Mouse (Mus musculus) liver, embryonic 18 days (tissue): Measurements from ENCODE around the gene Eral1. TPM values are rescaled to one million over a fixed set of nuclear protein-coding genes. Genes with fewer than 3 reads are reported as not detected.

Experiments used
- polyA plus RNA-seq: library from polyadenylated mRNA; depleted of rRNA; stranded (reverse); fragments of >200 nt; gene quantifications from 2 replicates; pipeline ENCODE4 v1.2.3, GENCODE M21; 2012; rRNA removed

The Eral1 gene
- 10.4 and 11.1 TPM in 2 replicates for polyA plus RNA-seq

DNA sequence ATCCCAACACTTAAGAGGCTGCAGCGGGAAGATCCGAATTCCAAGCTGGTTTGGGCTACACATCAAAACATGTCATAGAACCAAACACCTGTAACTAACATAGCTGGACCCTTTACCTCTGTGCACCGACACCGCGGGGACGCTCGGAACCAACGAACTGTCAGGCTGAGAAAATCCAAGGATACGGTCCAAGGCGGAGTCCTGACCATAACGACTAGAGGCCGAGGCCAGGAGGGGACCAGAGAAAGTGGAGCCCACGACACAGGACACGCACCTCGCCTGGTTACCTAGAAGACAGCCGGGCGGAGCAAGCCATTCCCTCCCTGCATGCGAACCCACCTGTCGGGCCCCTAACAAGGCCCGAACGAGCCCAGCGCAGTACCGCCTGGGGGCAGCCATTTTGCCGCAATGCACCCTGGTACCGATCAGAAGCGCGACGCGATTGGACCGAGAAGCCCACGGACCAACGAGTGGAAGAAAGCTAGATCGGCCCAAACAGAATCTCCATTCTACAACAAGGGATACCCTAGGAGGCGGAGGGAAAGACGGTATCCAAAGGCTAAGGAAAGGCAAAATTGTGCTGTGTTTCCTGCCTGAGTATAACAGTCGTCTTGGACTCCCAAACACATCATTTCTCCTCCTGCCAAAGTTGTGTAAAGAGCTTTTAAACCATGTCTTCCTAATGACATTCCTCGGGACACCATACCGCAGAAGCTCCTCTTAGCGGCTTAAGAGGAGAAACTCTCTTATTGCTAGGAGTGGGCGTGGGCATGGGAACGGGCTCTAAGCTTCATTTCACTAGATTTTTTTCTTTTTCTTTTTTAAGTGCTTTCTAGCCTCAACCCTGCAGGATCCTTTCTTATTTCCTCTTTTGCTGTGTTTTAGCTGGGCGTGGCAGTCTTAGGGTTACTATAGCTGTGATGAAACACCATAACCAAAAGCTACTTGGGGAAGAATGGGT lies at the start of gene Eral1:
Gene Eral1 (minus strand): TSS at position 423 of the 961 bp plus-strand sequence.

DNA sequence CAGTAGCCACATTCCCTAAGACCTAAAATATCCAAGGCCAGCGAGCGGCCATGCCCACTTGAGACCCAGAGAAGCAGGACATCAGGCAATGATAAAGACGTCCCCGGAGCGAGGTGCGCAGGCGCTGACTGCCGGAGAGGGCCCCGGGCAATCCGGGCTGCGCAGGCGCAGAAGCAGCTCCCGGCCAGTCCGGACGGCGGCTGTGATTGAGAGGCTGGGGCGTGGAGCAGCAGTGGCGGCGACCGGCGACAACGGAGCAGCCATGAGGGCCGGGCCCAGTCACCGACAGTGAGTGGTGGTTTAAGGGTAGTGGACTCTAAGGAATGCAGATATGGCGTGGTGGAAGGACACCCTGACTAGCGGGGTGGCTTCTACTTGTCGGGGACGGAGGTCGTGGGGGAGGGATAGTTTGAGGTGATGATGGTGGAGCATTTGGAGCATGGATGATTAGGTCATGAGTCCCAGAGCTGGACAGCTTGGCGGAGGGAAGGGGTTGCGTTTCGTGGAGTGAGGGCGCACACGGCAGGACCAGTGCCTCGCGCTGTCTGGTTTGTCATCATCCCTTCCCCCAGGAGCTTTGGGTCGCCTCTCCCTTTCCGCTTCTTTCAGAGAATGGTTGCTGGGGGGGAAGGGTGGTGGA lies 14.4 kb upstream of the Eral1 start, which contains the start of gene Fam222b:
Gene Fam222b (plus strand): TSS at position 157 of the 640 bp plus-strand sequence.

DNA sequence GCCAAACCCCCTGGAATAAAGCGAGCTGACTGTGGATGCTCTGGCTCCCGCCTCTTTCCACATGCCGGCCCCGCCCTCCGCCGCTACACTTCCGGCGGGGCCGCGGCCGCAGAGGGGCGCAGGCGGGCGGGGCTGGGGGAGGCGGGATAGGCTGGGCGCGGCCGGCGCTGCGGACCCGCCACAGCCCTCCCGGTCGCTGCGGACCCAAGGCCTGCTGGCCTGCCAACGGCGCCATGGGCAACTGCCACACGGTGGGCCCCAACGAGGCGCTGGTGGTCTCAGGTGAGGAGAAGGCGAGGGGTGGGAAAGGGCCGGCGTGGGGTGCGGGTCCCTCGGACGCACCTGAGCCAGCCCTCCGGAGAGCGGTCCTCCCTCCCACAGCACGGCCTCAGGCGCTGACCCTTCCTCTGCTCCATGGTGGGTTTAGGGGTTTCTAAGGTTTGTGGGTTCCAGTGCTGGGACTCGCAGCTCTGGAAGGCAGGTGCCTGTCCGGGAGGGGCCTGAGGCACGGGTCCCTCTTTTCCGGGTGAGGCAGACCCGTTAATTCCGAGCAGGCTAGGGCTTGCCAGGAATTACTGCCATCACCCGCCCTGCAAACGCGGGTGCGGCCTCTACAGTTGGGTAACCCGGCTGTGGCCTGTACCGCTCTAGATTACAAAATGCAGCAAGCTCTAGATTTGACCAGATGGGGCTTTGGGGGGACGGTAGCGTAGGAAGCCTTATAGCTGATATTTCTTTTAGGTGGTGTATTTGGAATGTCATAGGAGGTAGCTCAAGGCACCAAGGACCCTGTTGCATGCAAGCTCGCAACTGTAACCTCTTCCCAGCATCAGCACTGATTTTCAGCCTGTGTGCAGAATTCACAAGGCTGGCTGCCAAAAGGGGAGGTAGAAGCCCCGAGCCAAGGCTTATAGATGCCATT lies 42.1 kb downstream of the Eral1 start, which contains the start of gene Flot2:
Gene Flot2 (plus strand): TSS at position 101 of the 922 bp plus-strand sequence.

DNA sequence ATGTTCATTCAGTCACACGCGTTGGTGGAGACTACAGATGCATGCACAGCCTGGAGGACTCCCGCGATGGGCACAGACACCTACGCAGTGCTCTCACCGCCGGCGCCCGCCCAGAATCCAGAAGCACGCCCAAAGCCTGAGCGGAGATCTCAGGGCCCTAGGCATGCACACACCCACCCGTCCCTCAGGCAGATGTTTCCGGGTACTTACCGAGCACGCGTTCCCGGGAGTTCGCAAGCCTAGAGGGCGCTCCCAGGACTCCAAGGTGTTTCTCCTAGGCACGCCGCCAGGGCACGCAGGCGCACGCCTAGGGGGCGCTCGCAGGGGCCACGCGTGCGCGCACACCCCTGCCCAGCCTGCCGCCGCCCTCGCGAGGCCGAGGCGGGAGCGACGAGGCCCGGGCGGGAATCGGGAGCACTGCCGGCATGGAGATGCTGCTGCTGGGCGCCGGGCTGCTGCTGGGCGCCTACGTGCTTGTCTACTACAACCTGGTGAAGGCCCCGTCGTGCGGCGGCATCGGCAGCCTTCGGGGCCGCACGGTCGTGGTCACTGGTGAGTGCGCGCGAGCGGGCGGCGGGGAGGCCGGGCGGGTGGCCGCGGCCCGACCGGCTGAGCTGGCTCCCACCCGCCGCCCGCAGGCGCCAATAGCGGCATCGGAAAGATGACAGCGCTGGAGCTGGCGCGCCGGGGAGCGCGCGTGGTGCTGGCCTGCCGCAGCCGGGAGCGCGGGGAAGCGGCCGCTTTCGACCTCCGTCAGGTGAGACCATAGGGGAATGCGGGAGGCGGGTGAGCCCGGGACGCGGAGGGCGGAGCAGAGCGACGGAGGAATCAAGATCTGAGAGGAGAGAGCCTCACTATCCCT lies 48.0 kb downstream of the Eral1 start, which contains the start of gene Dhrs13:
Gene Dhrs13 (plus strand): TSS at position 334 of the 862 bp plus-strand sequence.

Other genes starting within 250 kb of the Eral1 start
- 77.0 and 81.9 TPM in 2 replicates for gene Pipox, start 186.3 kb downstream of the Eral1 start, polyA plus RNA-seq
- 0.02 and 0.06 TPM in 2 replicates for gene Sez6, start 149.6 kb downstream of the Eral1 start, polyA plus RNA-seq
- gene Phf12, start 97.6 kb downstream of the Eral1 start, polyA plus RNA-seq = 14.3 and 19.0 TPM in 2 replicates
- 4.4 TPM in 2 replicates for gene Dhrs13, start 48.1 kb downstream of the Eral1 start, polyA plus RNA-seq
- gene Flot2, start 42.5 kb downstream of the Eral1 start, polyA plus RNA-seq = 22.3 and 27.6 TPM in 2 replicates
- gene Fam222b, start 14.3 kb upstream of the Eral1 start, polyA plus RNA-seq = 3.8 and 4.4 TPM in 2 replicates
- gene Traf4, start 85.2 kb upstream of the Eral1 start, polyA plus RNA-seq = 32.6 and 35.0 TPM in 2 replicates
- gene Nek8, start 96.3 kb upstream of the Eral1 start, polyA plus RNA-seq = 6.8 and 8.0 TPM in 2 replicates
- 61.3 and 70.4 TPM in 2 replicates for gene Tlcd1, start 96.3 kb upstream of the Eral1 start, polyA plus RNA-seq
- 1,152 and 1,264 TPM in 2 replicates for gene Rpl23a, start 103.2 kb upstream of the Eral1 start, polyA plus RNA-seq
- 15.5 and 16.1 TPM in 2 replicates for gene Rab34, start 108.0 kb upstream of the Eral1 start, polyA plus RNA-seq
- 0.53 and 0.73 TPM in 2 replicates for gene Proca1, start 113.0 kb upstream of the Eral1 start, polyA plus RNA-seq
- 52.2 and 53.7 TPM in 2 replicates for gene Sdf2, start 165.4 kb upstream of the Eral1 start, polyA plus RNA-seq
- 5.3 and 6.8 TPM in 2 replicates for gene Supt6, start 165.6 kb upstream of the Eral1 start, polyA plus RNA-seq
- gene 2610507B11Rik, start 181.4 kb upstream of the Eral1 start, polyA plus RNA-seq = 19.5 and 19.6 TPM in 2 replicates
- gene BC030499, start 210.5 kb upstream of the Eral1 start, polyA plus RNA-seq = 0.15 and 0.20 TPM in 2 replicates
- gene Spag5, start 221.1 kb upstream of the Eral1 start, polyA plus RNA-seq = 18.5 and 21.4 TPM in 2 replicates
- gene Aldoc, start 242.6 kb upstream of the Eral1 start, polyA plus RNA-seq = 25.4 and 34.5 TPM in 2 replicates
- gene Pigs, start 248.0 kb upstream of the Eral1 start, polyA plus RNA-seq = 21.8 and 25.8 TPM in 2 replicates